Mouse (Mus musculus): ENCODE results near the gene Slc35f1. TPM values are rescaled to one million over a fixed set of nuclear protein-coding genes. Genes with fewer than 3 reads are reported as not detected.

Gene Slc35f1
- polyA plus RNA-seq, 1 experiment from 2014 or later: 0.02 TPM

- WGBS (ENCODE audit: insufficient replicate concordance): 79% methylated on average over 1 of the region's 1 CpGs
- no peak overlapping the region for H3K4me2 ChIP-seq (ENCODE audit: low read depth, low read length)
- no peak overlapping the region for H3K9ac ChIP-seq (replicated peaks)
- H3K36me3 ChIP-seq (replicated peaks; ENCODE audit: insufficient read depth, low read length): no peaks in the 10 kb centered on the region
- no peak for ATAC-seq
- no peaks in the 10 kb centered on the region for H3K27me3 ChIP-seq (ENCODE audit: insufficient read depth, low read length)
- no peaks in the 10 kb centered on the region for H3K4me1 ChIP-seq (ENCODE audit: insufficient read depth)
- TF ChIP-seq EP300 (IDR thresholded peaks at IDR 0.05; ENCODE audit: low read depth) (no peak), CTCF (IDR thresholded peaks at IDR 0.05; ENCODE audit: low read depth) (no peak)
- H3K4me3 ChIP-seq (ENCODE audit: low read depth, low read length): no peak overlapping the region
- DNase-seq: no peak
- no peak overlapping the region for H3K27ac ChIP-seq (ENCODE audit: low read depth)
- no peaks in the 10 kb centered on the region for H3K9me3 ChIP-seq (ENCODE audit: low read length)
These were observed 129.3 kb downstream of the Slc35f1 start for GRCm38 (mm10) chr10:52819661-52820060.

- Histone ChIP-seq H3K36me3 (replicated peaks; ENCODE audit: insufficient read depth, low read length) (no peaks in the 10 kb centered on the region), H3K4me2 (ENCODE audit: low read depth, low read length) (no peak overlapping the region), H3K27ac (ENCODE audit: low read depth) (no peak overlapping the region), H3K4me1 (ENCODE audit: insufficient read depth) (no peaks in the 10 kb centered on the region), H3K9me3 (ENCODE audit: low read length) (no peaks in the 10 kb centered on the region), H3K4me3 (ENCODE audit: low read depth, low read length) (no peak overlapping the region), H3K9ac (replicated peaks) (no peak overlapping the region), H3K27me3 (ENCODE audit: insufficient read depth, low read length) (no peaks in the 10 kb centered on the region)
- ATAC-seq (no peak), DNase-seq (no peak)
- TF ChIP-seq CTCF (IDR thresholded peaks at IDR 0.05; ENCODE audit: low read depth): no peak
- no peak for TF ChIP-seq EP300 (IDR thresholded peaks at IDR 0.05; ENCODE audit: low read depth)
- 58% methylated on average over 2 of the region's 2 CpGs for WGBS (ENCODE audit: insufficient replicate concordance)
These were observed 132.6 kb downstream of the Slc35f1 start for GRCm38 (mm10) chr10:52822909-52823308.

GRCm38 (mm10) chr10:52825746-52826145, 135.4 kb downstream of the Slc35f1 start:
- Histone ChIP-seq H3K4me2 (ENCODE audit: low read depth, low read length) (no peak overlapping the region), H3K4me3 (ENCODE audit: low read depth, low read length) (no peak overlapping the region), H3K9ac (replicated peaks) (no peak overlapping the region), H3K9me3 (ENCODE audit: low read length) (no peaks in the 10 kb centered on the region), H3K36me3 (replicated peaks; ENCODE audit: insufficient read depth, low read length) (no peaks in the 10 kb centered on the region), H3K4me1 (ENCODE audit: insufficient read depth) (no peaks in the 10 kb centered on the region), H3K27ac (ENCODE audit: low read depth) (no peak overlapping the region), H3K27me3 (ENCODE audit: insufficient read depth, low read length) (no peaks in the 10 kb centered on the region)
- no peak for TF ChIP-seq EP300 (IDR thresholded peaks at IDR 0.05; ENCODE audit: low read depth)
- no peak for TF ChIP-seq CTCF (IDR thresholded peaks at IDR 0.05; ENCODE audit: low read depth)
- 68% methylated on average over 4 of the region's 4 CpGs for WGBS (ENCODE audit: insufficient replicate concordance)
- DNase-seq (no peak), ATAC-seq (no peak)

- H3K9me3 ChIP-seq (ENCODE audit: low read length): no peaks in the 10 kb centered on the region
- 58% methylated on average over 2 of the region's 2 CpGs for WGBS (ENCODE audit: insufficient replicate concordance)
- DNase-seq (no peak), ATAC-seq (no peak)
- no peak overlapping the region for H3K4me2 ChIP-seq (ENCODE audit: low read depth, low read length)
- no peak overlapping the region for H3K27ac ChIP-seq (ENCODE audit: low read depth)
- no peak overlapping the region for H3K4me3 ChIP-seq (ENCODE audit: low read depth, low read length)
- no peaks in the 10 kb centered on the region for H3K4me1 ChIP-seq (ENCODE audit: insufficient read depth)
- H3K36me3 ChIP-seq (replicated peaks; ENCODE audit: insufficient read depth, low read length): no peaks in the 10 kb centered on the region
- TF ChIP-seq EP300 (IDR thresholded peaks at IDR 0.05; ENCODE audit: low read depth): no peak
- TF ChIP-seq CTCF (IDR thresholded peaks at IDR 0.05; ENCODE audit: low read depth): no peak
- H3K27me3 ChIP-seq (ENCODE audit: insufficient read depth, low read length): no peaks in the 10 kb centered on the region
- H3K9ac ChIP-seq (replicated peaks): no peak overlapping the region
These were observed 150.5 kb downstream of the Slc35f1 start for GRCm38 (mm10) chr10:52840819-52841218.

- no peak overlapping the region for H3K4me2 ChIP-seq (ENCODE audit: low read depth, low read length)
- H3K27me3 ChIP-seq (ENCODE audit: insufficient read depth, low read length): no peaks in the 10 kb centered on the region
- no peak for DNase-seq
- no peak overlapping the region for H3K4me3 ChIP-seq (ENCODE audit: low read depth, low read length)
- H3K27ac ChIP-seq (ENCODE audit: low read depth): no peak overlapping the region
- no peaks in the 10 kb centered on the region for H3K9me3 ChIP-seq (ENCODE audit: low read length)
- TF ChIP-seq EP300 (IDR thresholded peaks at IDR 0.05; ENCODE audit: low read depth) (no peak), CTCF (IDR thresholded peaks at IDR 0.05; ENCODE audit: low read depth) (no peak)
- no peak overlapping the region for H3K9ac ChIP-seq (replicated peaks)
- no peak for ATAC-seq
- no peaks in the 10 kb centered on the region for H3K36me3 ChIP-seq (replicated peaks; ENCODE audit: insufficient read depth, low read length)
- H3K4me1 ChIP-seq (ENCODE audit: insufficient read depth): no peaks in the 10 kb centered on the region
These were observed 161.7 kb downstream of the Slc35f1 start for GRCm38 (mm10) chr10:52851994-52852393.

GRCm38 (mm10) chr10:52860851-52861250, 170.5 kb downstream of the Slc35f1 start:
- H3K9ac ChIP-seq (replicated peaks): no peak overlapping the region
- no peaks in the 10 kb centered on the region for H3K9me3 ChIP-seq (ENCODE audit: low read length)
- no peaks in the 10 kb centered on the region for H3K36me3 ChIP-seq (replicated peaks; ENCODE audit: insufficient read depth, low read length)
- ATAC-seq (no peak), DNase-seq (no peak)
- H3K4me1 ChIP-seq (ENCODE audit: insufficient read depth): no peaks in the 10 kb centered on the region
- H3K4me2 ChIP-seq (ENCODE audit: low read depth, low read length): no peak overlapping the region
- TF ChIP-seq EP300 (IDR thresholded peaks at IDR 0.05; ENCODE audit: low read depth) (no peak), CTCF (IDR thresholded peaks at IDR 0.05; ENCODE audit: low read depth) (no peak)
- H3K4me3 ChIP-seq (ENCODE audit: low read depth, low read length): no peak overlapping the region
- H3K27me3 ChIP-seq (ENCODE audit: insufficient read depth, low read length): no peaks in the 10 kb centered on the region
- 75% methylated on average over 2 of the region's 2 CpGs for WGBS (ENCODE audit: insufficient replicate concordance)
- no peak overlapping the region for H3K27ac ChIP-seq (ENCODE audit: low read depth)

- Histone ChIP-seq H3K27ac (ENCODE audit: low read depth) (no peak overlapping the region), H3K4me2 (ENCODE audit: low read depth, low read length) (no peak overlapping the region), H3K36me3 (replicated peaks; ENCODE audit: insufficient read depth, low read length) (no peaks in the 10 kb centered on the region), H3K27me3 (ENCODE audit: insufficient read depth, low read length) (no peaks in the 10 kb centered on the region), H3K9me3 (ENCODE audit: low read length) (no peaks in the 10 kb centered on the region), H3K4me3 (ENCODE audit: low read depth, low read length) (no peak overlapping the region), H3K4me1 (ENCODE audit: insufficient read depth) (no peaks in the 10 kb centered on the region), H3K9ac (replicated peaks) (no peak overlapping the region)
- no peak for ATAC-seq
- DNase-seq: no peak
- TF ChIP-seq CTCF (IDR thresholded peaks at IDR 0.05; ENCODE audit: low read depth) (no peak), EP300 (IDR thresholded peaks at IDR 0.05; ENCODE audit: low read depth) (no peak)
- WGBS (ENCODE audit: insufficient replicate concordance): 76% methylated on average over 5 of the region's 5 CpGs
These were observed 174.6 kb downstream of the Slc35f1 start for GRCm38 (mm10) chr10:52864936-52865335.

Data from liver, postnatal 0 days (tissue).